Mouse (Mus musculus) MEL (cell line): ENCODE data around the gene Gnaz.

ENCODE experiments used
- CTCF ChIP-seq, 3 experiments: IDR thresholded peaks in 2 of 3; conservative IDR thresholded peaks in 1 of 3; 2 replicates each; pipeline ENCODE4 v1.5.1; 2011 to 2012; ENCODE audit warnings: low read length in 3 of 3, low read depth in 2 of 3, mild to moderate bottlenecking in 2 of 3, improper control_type of control experiment in 1 of 3, inconsistent platforms in 1 of 3, mixed read lengths in 1 of 3, moderate library complexity in 1 of 3; ENCODE audit not compliant: control insufficient read depth in 1 of 3, insufficient read depth in 1 of 3, poor library complexity in 1 of 3, severe bottlenecking in 1 of 3
- EP300 ChIP-seq, 2 experiments: IDR thresholded peaks; 2 replicates each; pipeline ENCODE4 v1.6.1; 2011; ENCODE audit warnings: improper control_type of control experiment in 2 of 2, low read length in 2 of 2, low read depth in 1 of 2, mild to moderate bottlenecking in 1 of 2
- ETS1 ChIP-seq: IDR thresholded peaks from 2 replicates; pipeline ENCODE4 v1.6.1; 2012; ENCODE audit warnings: low read depth, mild to moderate bottlenecking, inconsistent platforms, low read length, improper control_type of control experiment, moderate library complexity
- GATA1 ChIP-seq: IDR thresholded peaks from 2 replicates; pipeline ENCODE4 v1.6.1; 2011; ENCODE audit warnings: low read depth, low read length, improper control_type of control experiment
- RCOR1 ChIP-seq: IDR thresholded peaks from 2 replicates; pipeline ENCODE4 v1.6.1; 2012; ENCODE audit warnings: low read depth, mild to moderate bottlenecking, inconsistent platforms, low read length, improper control_type of control experiment
- TBP ChIP-seq: IDR thresholded peaks from 2 replicates; pipeline ENCODE4 v1.8.0; 2011; ENCODE audit warnings: low read depth, low read length, improper control_type of control experiment

DNA sequence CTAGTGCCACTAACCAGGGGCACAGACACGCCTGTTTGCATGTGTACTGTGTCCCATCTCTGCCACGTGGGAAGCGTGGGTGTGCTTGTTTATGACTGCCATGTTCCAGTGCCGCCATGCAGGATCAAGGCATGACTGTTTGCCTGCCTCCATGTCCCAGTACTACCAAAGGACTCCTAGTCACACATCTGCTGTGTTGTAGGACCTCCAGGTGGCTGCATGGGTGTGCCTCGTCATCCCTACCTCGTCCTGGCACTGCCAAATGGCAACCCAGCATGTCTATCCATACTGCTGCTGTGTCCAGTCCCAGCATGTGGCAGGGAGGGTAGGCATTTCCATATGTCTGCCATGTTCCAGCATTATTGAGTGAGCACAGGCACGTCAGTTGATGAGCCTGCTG is 38.7 kb upstream of the Gnaz start:
- TF ChIP-seq ETS1 = no peak
- TF ChIP-seq RCOR1 = no peak
- TF ChIP-seq CTCF (IDR thresholded peaks at IDR 0.05 in 2 of 3, conservative IDR thresholded peaks at IDR 0.05 in 1 of 3; ENCODE audit: control insufficient read depth in 1 of 3, insufficient read depth in 1 of 3, low read depth in 2 of 3, low read length in 3 of 3, poor library complexity in 1 of 3, severe bottlenecking in 1 of 3) = no peak
- no peak for TF ChIP-seq TBP
- TF ChIP-seq EP300 (IDR thresholded peaks at IDR 0.05; ENCODE audit: low read depth in 1 of 2, low read length in 2 of 2) = no peak
- TF ChIP-seq GATA1 = no peak
